Comparison of ENCODE assay signal across 17 mouse cellular contexts in genomic region chr1:131400844-131401243, GRCm38 (mm10).
"Had no signal": no experiment of that assay in that cellular context is flagged by ENCODE, and none has a peak within 500 bp of the region (broad histone marks: within the 10 kb centered on the region; RNA-seq: fewer than 3 reads in every experiment).

No protein-coding gene starts in this region.

- H3K4me2 ChIP-seq: limb, embryonic 15.5 days; liver, embryonic 12.5 days; lung, embryonic 14.5 days; neural tube, embryonic 13.5 days had no signal

- H3K4me3 ChIP-seq: limb, embryonic 15.5 days; liver, embryonic 12.5 days; midbrain, embryonic 10.5 days; neural tube, embryonic 13.5 days had no signal

- H3K27ac ChIP-seq: kidney, postnatal 0 days; limb, embryonic 15.5 days; liver, embryonic 12.5 days; midbrain, embryonic 10.5 days; neural tube, embryonic 13.5 days had no signal

- H3K9me3 ChIP-seq: limb, embryonic 15.5 days; liver, embryonic 12.5 days; midbrain, embryonic 10.5 days; neural tube, embryonic 13.5 days had no signal

- H3K9ac ChIP-seq: limb, embryonic 15.5 days; liver, embryonic 12.5 days; lung, embryonic 14.5 days; neural tube, embryonic 13.5 days had no signal

- H3K27me3 ChIP-seq: limb, embryonic 15.5 days; liver, embryonic 12.5 days; neural tube, embryonic 13.5 days had no signal

- H3K4me1 ChIP-seq: limb, embryonic 15.5 days; liver, embryonic 12.5 days; midbrain, embryonic 10.5 days had no signal

- ATAC-seq: liver, embryonic 12.5 days had no signal

- DNase-seq: kidney, adult 9 months; kidney, postnatal 36 days; layer of hippocampus, adult 9-11 months; layer of hippocampus, postnatal 36 days; lung, embryonic 14.5 days; lung, postnatal 10 days; lung, postnatal 4 days; retina, postnatal 1 day; right cerebral cortex, postnatal 4 days; spleen, adult 18-20 months; thymus, adult 18-20 months; thymus, postnatal 14 days had no signal

- H3K36me3 ChIP-seq: limb, embryonic 15.5 days; liver, embryonic 12.5 days; midbrain, embryonic 10.5 days; neural tube, embryonic 13.5 days had no signal
